In genomic region chr9:63896073-63896807, GRCm38 (mm10) we compare ENCODE assay signal across 9 mouse cellular contexts.
A peak's percentile ranks its signal among the peaks of the same experiment; 100 is the strongest.
DNase-seq lines count a peak whose midpoint lies in the region; ATAC-seq and TF ChIP-seq lines count a peak whose summit lies in the region.
"Had no signal": no experiment of that assay in that cellular context is flagged by ENCODE, and none has a peak within 500 bp of the region (broad histone marks: within the 10 kb centered on the region; RNA-seq: fewer than 3 reads in every experiment).

No protein-coding gene starts in this region.

- H3K4me3 ChIP-seq in intestine, embryonic 14.5 days (ENCODE audit: low read depth, low read length), result no peak overlapping the region
- H3K4me3 ChIP-seq in intestine, postnatal 0 days (ENCODE audit: low read depth, low read length), result no peak overlapping the region
- no peak overlapping the region for H3K4me3 ChIP-seq in midbrain, postnatal 0 days (ENCODE audit: low read depth, low read length)
- H3K4me3 ChIP-seq: hindbrain, embryonic 15.5 days had no signal

- H3K4me2 ChIP-seq in intestine, embryonic 14.5 days (ENCODE audit: low read length), result no peak overlapping the region
- no peak overlapping the region for H3K4me2 ChIP-seq in intestine, postnatal 0 days (replicated peaks; ENCODE audit: low read depth)
- no peak overlapping the region for H3K4me2 ChIP-seq in midbrain, postnatal 0 days (ENCODE audit: low read depth, low read length, poor library complexity, severe bottlenecking)
- H3K4me2 ChIP-seq: hindbrain, embryonic 15.5 days had no signal

- H3K36me3 ChIP-seq in intestine, embryonic 14.5 days (ENCODE audit: control insufficient read depth, insufficient read depth, low read length), result no peaks in the 10 kb centered on the region
- H3K36me3 ChIP-seq in intestine, postnatal 0 days (ENCODE audit: control insufficient read depth, insufficient read depth), result no peaks in the 10 kb centered on the region
- H3K36me3 ChIP-seq in midbrain, postnatal 0 days (ENCODE audit: insufficient read depth, low read length), result no peaks in the 10 kb centered on the region
- H3K36me3 ChIP-seq: hindbrain, embryonic 15.5 days had no signal

- peak overlapping the region; percentile 38; the same call in 1 of the 2 replicates for H3K27ac ChIP-seq in intestine, embryonic 14.5 days (ENCODE audit: low read depth)
- H3K27ac ChIP-seq in intestine, postnatal 0 days (ENCODE audit: low read depth, low read length), result no peak overlapping the region
- H3K27ac ChIP-seq in midbrain, postnatal 0 days (ENCODE audit: low read depth, low read length), result no peak overlapping the region
- H3K27ac ChIP-seq: hindbrain, embryonic 15.5 days had no signal

- H3K27me3 ChIP-seq in intestine, embryonic 14.5 days (replicated peaks; ENCODE audit: control insufficient read depth, insufficient read depth, low read length), result no peaks in the 10 kb centered on the region
- H3K27me3 ChIP-seq in intestine, postnatal 0 days (replicated peaks; ENCODE audit: control insufficient read depth, insufficient read depth, low read length), result no peaks in the 10 kb centered on the region
- H3K27me3 ChIP-seq in midbrain, postnatal 0 days (ENCODE audit: insufficient read depth, low read length), result no peaks in the 10 kb centered on the region
- H3K27me3 ChIP-seq: hindbrain, embryonic 15.5 days had no signal

- H3K9ac ChIP-seq in intestine, embryonic 14.5 days (ENCODE audit: low read length), result no peak overlapping the region
- no peak overlapping the region for H3K9ac ChIP-seq in intestine, postnatal 0 days (ENCODE audit: low read depth, low read length)
- no peak overlapping the region for H3K9ac ChIP-seq in midbrain, postnatal 0 days (replicated peaks; ENCODE audit: low read length, poor library complexity, severe bottlenecking)
- H3K9ac ChIP-seq: hindbrain, embryonic 15.5 days had no signal

- intact Hi-C loops in gastrocnemius, postnatal 14 days (cut with DNase I; ENCODE audit: low total_unique reads), result no loop called here

- no peak for TF ChIP-seq CTCF in intestine, postnatal 0 days (IDR thresholded peaks at IDR 0.05; ENCODE audit: low read depth)
- no peak for TF ChIP-seq CTCF in midbrain, postnatal 0 days (IDR thresholded peaks at IDR 0.05)

- DNase-seq in intestine, embryonic 14.5 days (ENCODE audit: low spot score), result no peak
- peak; percentile 84 for DNase-seq in gastrocnemius, postnatal 14 days
- DNase-seq in kidney, adult 9 months, result peak; percentile 90
- DNase-seq in midbrain, postnatal 0 days (ENCODE audit: low spot score), result peak; percentile 46
- no peak for DNase-seq in cerebellum, adult 18-20 months
- no peak for DNase-seq in layer of hippocampus, postnatal 25 days (ENCODE audit: extremely low spot score in 1 of 2, low spot score in 1 of 2)
- DNase-seq in right cerebral cortex, postnatal 25 days, result no peak

- no peaks in the 10 kb centered on the region for H3K9me3 ChIP-seq in intestine, embryonic 14.5 days (ENCODE audit: control insufficient read depth, low read length)
- no peaks in the 10 kb centered on the region for H3K9me3 ChIP-seq in intestine, postnatal 0 days (ENCODE audit: control insufficient read depth)
- no peaks in the 10 kb centered on the region for H3K9me3 ChIP-seq in midbrain, postnatal 0 days (ENCODE audit: low read length)
- H3K9me3 ChIP-seq: hindbrain, embryonic 15.5 days had no signal

- 27% methylated on average over 15 of the region's 15 CpGs for WGBS in intestine, embryonic 14.5 days
- WGBS in intestine, postnatal 0 days, result 39% methylated on average over 15 of the region's 15 CpGs
- WGBS in midbrain, postnatal 0 days, result 49% methylated on average over 15 of the region's 15 CpGs

- 0 out of 2 replicates have a peak, but pooled peaks cover 9% of the 10 kb centered on the region for H3K4me1 ChIP-seq in intestine, embryonic 14.5 days (replicated peaks; ENCODE audit: control insufficient read depth, insufficient read depth, low read length)
- H3K4me1 ChIP-seq in intestine, postnatal 0 days (replicated peaks; ENCODE audit: control insufficient read depth, insufficient read depth, low read length), result no peaks in the 10 kb centered on the region
- H3K4me1 ChIP-seq in midbrain, postnatal 0 days (ENCODE audit: insufficient read depth, low read length), result no peaks in the 10 kb centered on the region

- no peak; the same call in 1 of the 2 replicates for ATAC-seq in intestine, embryonic 14.5 days (replicated peaks; ENCODE audit: low FRiP score, low TSS enrichment, low read depth)
- no peak; the same call in 1 of the 2 replicates for ATAC-seq in intestine, postnatal 0 days
- no peak for ATAC-seq in midbrain, postnatal 0 days (ENCODE audit: low FRiP score)

Comparison
In these comparisons a context has a peak if more than half of its experiments do, and no peak if none do; other contexts are left out.
1. DNase-seq: peak in gastrocnemius, postnatal 14 days (single experiment), kidney, adult 9 months (single experiment) and midbrain, postnatal 0 days (single experiment); none in intestine, embryonic 14.5 days (single experiment), cerebellum, adult 18-20 months (0 of 2), layer of hippocampus, postnatal 25 days (0 of 2) and right cerebral cortex, postnatal 25 days (single experiment).